Mouse (Mus musculus) MEL (cell line): ENCODE data around the gene Sorbs1. TPM values are rescaled to one million over a fixed set of nuclear protein-coding genes. Genes with fewer than 3 reads are reported as not detected.
A peak's percentile ranks its signal among the peaks of the same experiment; 100 is the strongest.

ENCODE experiments used
- DNase-seq: peaks from one replicate; pipeline ENCODE4 v3.0.0; 2011; ENCODE audit warnings: low read depth, low spot score
- H3K27ac ChIP-seq: 2 replicates; pipeline ENCODE4 v1.5.1; 2012; ENCODE audit warnings: low read depth, mild to moderate bottlenecking, control low read depth, low read length, moderate library complexity; ENCODE audit not compliant: control insufficient read depth
- H3K27me3 ChIP-seq, 2 experiments: fragments of 150-350 bp in 1 of 2; sonication (generic) in 1 of 2; 2 replicates each; pipeline ENCODE4 v1.6.1; 2012; ENCODE audit warnings: low read length in 2 of 2, mild to moderate bottlenecking in 2 of 2, improper control_type of control experiment in 1 of 2, moderate library complexity in 1 of 2; ENCODE audit not compliant: insufficient read depth in 2 of 2, control insufficient read depth in 1 of 2
- H3K36me3 ChIP-seq, 2 experiments: 2 replicates each; pipeline ENCODE4 v1.6.1; 2012 to 2014; ENCODE audit warnings: low read length in 2 of 2, improper control_type of control experiment in 1 of 2, inconsistent platforms in 1 of 2, mild to moderate bottlenecking in 1 of 2; ENCODE audit not compliant: insufficient read depth in 2 of 2, control insufficient read depth in 1 of 2
- H3K4me1 ChIP-seq, 2 experiments: fragments of 150-350 bp in 1 of 2; sonication (generic) in 1 of 2; 2 replicates each; pipeline ENCODE4 v1.6.1; 2012; ENCODE audit warnings: low read length in 2 of 2, improper control_type of control experiment in 1 of 2, mild to moderate bottlenecking in 1 of 2; ENCODE audit not compliant: insufficient read depth in 2 of 2, control insufficient read depth in 1 of 2
- H3K4me3 ChIP-seq, 2 experiments: fragments of 150-350 bp in 1 of 2; sonication (generic) in 1 of 2; 2 replicates each; pipeline ENCODE4 v1.5.1; 2012; ENCODE audit warnings: low read depth in 2 of 2, low read length in 2 of 2, mild to moderate bottlenecking in 2 of 2, moderate library complexity in 2 of 2, control low read depth in 1 of 2, improper control_type of control experiment in 1 of 2; ENCODE audit not compliant: control insufficient read depth in 1 of 2, insufficient read depth in 1 of 2
- H3K79me2 ChIP-seq: 2 replicates; pipeline ENCODE4 v1.6.1; 2012; ENCODE audit warnings: mild to moderate bottlenecking, low read length, moderate library complexity; ENCODE audit not compliant: control insufficient read depth, poor library complexity, insufficient read depth
- H3K9ac ChIP-seq: 2 replicates; pipeline ENCODE4 v1.6.1; 2012; ENCODE audit warnings: low read depth, mild to moderate bottlenecking, control low read depth, low read length, moderate library complexity; ENCODE audit not compliant: control insufficient read depth, poor library complexity, severe bottlenecking
- H3K9me3 ChIP-seq: fragments of 150-350 bp; sonication (generic); replicated peaks from 2 replicates; pipeline ENCODE4 v1.6.1; 2012; ENCODE audit warnings: mild to moderate bottlenecking, low read length, improper control_type of control experiment, moderate library complexity; ENCODE audit not compliant: insufficient read depth
- BHLHE40 ChIP-seq: IDR thresholded peaks from 2 replicates; pipeline ENCODE4 v1.6.1; 2012; ENCODE audit warnings: low read depth, mild to moderate bottlenecking, inconsistent platforms, low read length, improper control_type of control experiment, borderline replicate concordance
- CHD1 ChIP-seq: IDR thresholded peaks from 2 replicates; pipeline ENCODE4 v1.6.1; 2012; ENCODE audit warnings: low read depth, mild to moderate bottlenecking, inconsistent platforms, low read length, improper control_type of control experiment
- CHD2 ChIP-seq: IDR thresholded peaks from 2 replicates; pipeline ENCODE4 v1.6.1; 2011; ENCODE audit warnings: low read length, improper control_type of control experiment
- E2F4 ChIP-seq: IDR thresholded peaks from 2 replicates; pipeline ENCODE4 v1.6.1; 2011; ENCODE audit warnings: low read depth, low read length, improper control_type of control experiment, borderline replicate concordance
- ELF1 ChIP-seq: IDR thresholded peaks from 2 replicates; pipeline ENCODE4 v1.6.1; 2014; ENCODE audit warnings: low read depth, mild to moderate bottlenecking, inconsistent platforms, low read length, improper control_type of control experiment, moderate library complexity
- ETS1 ChIP-seq: IDR thresholded peaks from 2 replicates; pipeline ENCODE4 v1.6.1; 2012; ENCODE audit warnings: low read depth, mild to moderate bottlenecking, inconsistent platforms, low read length, improper control_type of control experiment, moderate library complexity
- JUND ChIP-seq: IDR thresholded peaks from 2 replicates; pipeline ENCODE4 v1.6.1; 2011; ENCODE audit warnings: low read depth, mild to moderate bottlenecking, improper control_type of control experiment, low read length
- KAT2A ChIP-seq: conservative IDR thresholded peaks from 2 replicates; pipeline ENCODE4 v1.6.1; 2012; ENCODE audit warnings: low read depth, low read length, improper control_type of control experiment, inconsistent platforms
- MAX ChIP-seq: IDR thresholded peaks from 2 replicates; pipeline ENCODE4 v1.6.1; 2011; ENCODE audit warnings: low read length, improper control_type of control experiment
- MEF2A ChIP-seq: IDR thresholded peaks from 2 replicates; pipeline ENCODE4 v1.6.1; 2014; ENCODE audit warnings: low read depth, mild to moderate bottlenecking, inconsistent platforms, low read length, improper control_type of control experiment; ENCODE audit not compliant: poor library complexity, insufficient replicate concordance, severe bottlenecking; ENCODE audit errors: extremely low read depth
- MYB ChIP-seq: IDR thresholded peaks from 2 replicates; pipeline ENCODE4 v1.6.1; 2011; ENCODE audit warnings: mild to moderate bottlenecking, low read depth, low read length, improper control_type of control experiment
- NELFE ChIP-seq: IDR thresholded peaks from 2 replicates; pipeline ENCODE4 v1.6.1; 2011; ENCODE audit warnings: low read depth, low read length, improper control_type of control experiment
- POLR2AphosphoS2 ChIP-seq: IDR thresholded peaks from 2 replicates; pipeline ENCODE4 v1.6.1; 2011; ENCODE audit warnings: low read length, improper control_type of control experiment
- POLR2AphosphoS5 ChIP-seq: IDR thresholded peaks from 2 replicates; pipeline ENCODE4 v1.6.1; 2012; ENCODE audit warnings: low read depth, borderline replicate concordance, mild to moderate bottlenecking, inconsistent platforms, low read length, moderate library complexity, mixed read lengths
- RAD21 ChIP-seq: IDR thresholded peaks from 2 replicates; pipeline ENCODE4 v1.6.1; 2011; ENCODE audit warnings: mild to moderate bottlenecking, low read depth, low read length, improper control_type of control experiment
- SMC3 ChIP-seq: IDR thresholded peaks from 2 replicates; pipeline ENCODE4 v1.6.1; 2011; ENCODE audit warnings: low read depth, low read length, improper control_type of control experiment
- TAL1 ChIP-seq: IDR thresholded peaks from 2 replicates; pipeline ENCODE4 v1.6.1; 2012; ENCODE audit warnings: mild to moderate bottlenecking, inconsistent platforms, low read length, moderate library complexity, mixed read lengths
- ZC3H11A ChIP-seq: IDR thresholded peaks from 2 replicates; pipeline ENCODE4 v1.6.1; 2012; ENCODE audit warnings: low read depth, mild to moderate bottlenecking, inconsistent platforms, low read length, improper control_type of control experiment
- ZKSCAN1 ChIP-seq: IDR thresholded peaks from 2 replicates; pipeline ENCODE4 v1.6.1; 2012; ENCODE audit warnings: low read depth, mild to moderate bottlenecking, inconsistent platforms, low read length, improper control_type of control experiment, moderate library complexity
- ZMIZ1 ChIP-seq: IDR thresholded peaks from 2 replicates; pipeline ENCODE4 v1.6.1; 2012; ENCODE audit warnings: low read depth, mild to moderate bottlenecking, inconsistent platforms, low read length, improper control_type of control experiment, moderate library complexity
- polyA plus RNA-seq, 2 experiments: library from polyadenylated mRNA; stranded (reverse) in 1 of 2; unstranded in 1 of 2; fragments of >175 nt in 1 of 2; fragments of >200 nt in 1 of 2; gene quantifications; 2 replicates each; pipeline versions ENCODE4 v1.2.1 to v1.2.4; 2012; ENCODE audit warnings: low replicate concordance in 2 of 2, low read depth in 1 of 2; ENCODE audit not compliant: insufficient read length in 2 of 2, insufficient read depth in 1 of 2, missing spikeins in 1 of 2
- total RNA-seq: library from RNA; depleted of rRNA; stranded (reverse); fragments of 300-350 nt; gene quantifications from 2 replicates; pipeline ENCODE4 v1.2.3, GENCODE M21; 2012

The Sorbs1 gene
- total and polyA plus RNA-seq, 3 experiments: 1.3 to 5.3 TPM; not detected in 1

DNA sequence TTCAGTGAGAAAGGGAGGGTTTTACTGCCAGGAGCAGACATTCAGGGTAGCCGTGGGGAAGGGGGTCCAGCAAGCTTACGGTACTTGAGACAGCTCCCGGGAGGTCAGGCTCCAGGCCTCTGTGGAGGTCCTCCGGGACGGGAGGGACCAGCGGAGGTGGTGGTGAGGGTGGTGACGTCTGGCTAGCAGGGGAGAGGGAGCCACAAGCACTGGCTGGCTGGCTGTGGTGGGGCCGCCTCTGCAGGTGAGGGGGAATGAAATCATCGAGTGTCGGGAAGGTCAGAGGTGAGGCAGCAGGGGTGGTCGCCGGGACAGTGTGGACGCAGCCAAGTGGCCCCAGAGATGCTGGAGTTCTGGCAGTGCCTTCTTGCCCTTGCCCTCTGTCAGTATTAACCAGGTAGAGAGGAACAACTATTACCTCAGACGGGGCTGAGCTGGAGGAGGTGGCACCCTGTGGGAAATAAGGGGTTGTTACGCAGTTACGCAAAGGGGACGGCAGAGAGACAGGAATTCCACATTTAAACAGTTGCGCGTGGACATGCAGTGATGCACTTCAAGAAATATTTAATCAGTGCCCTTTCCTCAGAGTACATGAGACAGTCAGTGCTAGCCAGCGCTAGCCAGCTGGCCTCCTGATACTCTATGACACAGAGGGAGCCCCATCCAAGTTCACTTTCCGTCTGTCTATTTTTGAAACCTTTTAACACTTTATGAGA, 136.9 kb downstream of the Sorbs1 start:
- no peaks in the 10 kb centered on the region for H3K36me3 ChIP-seq
- no peak overlapping the region for H3K9ac ChIP-seq
- H3K27me3 ChIP-seq: no peaks in the 10 kb centered on the region
- TF ChIP-seq POLR2AphosphoS5 (no peak), ELF1 (no peak), CHD1 (no peak), RAD21 (no peak), MEF2A (no peak), SMC3 (no peak), NELFE (no peak), ZC3H11A (no peak), POLR2AphosphoS2 (no peak), ETS1 (no peak), KAT2A (no peak), E2F4 (no peak), BHLHE40 (no peak), CHD2 (no peak), ZMIZ1 (no peak)
- TF ChIP-seq, all 39 proteins: peak for 0
- no peaks in the 10 kb centered on the region for H3K79me2 ChIP-seq
- H3K4me3 ChIP-seq: no peak overlapping the region
- no peaks in the 10 kb centered on the region for H3K9me3 ChIP-seq
- H3K27ac ChIP-seq: no peak overlapping the region
- H3K4me1 ChIP-seq: no peaks in the 10 kb centered on the region
- no peak for DNase-seq

DNA sequence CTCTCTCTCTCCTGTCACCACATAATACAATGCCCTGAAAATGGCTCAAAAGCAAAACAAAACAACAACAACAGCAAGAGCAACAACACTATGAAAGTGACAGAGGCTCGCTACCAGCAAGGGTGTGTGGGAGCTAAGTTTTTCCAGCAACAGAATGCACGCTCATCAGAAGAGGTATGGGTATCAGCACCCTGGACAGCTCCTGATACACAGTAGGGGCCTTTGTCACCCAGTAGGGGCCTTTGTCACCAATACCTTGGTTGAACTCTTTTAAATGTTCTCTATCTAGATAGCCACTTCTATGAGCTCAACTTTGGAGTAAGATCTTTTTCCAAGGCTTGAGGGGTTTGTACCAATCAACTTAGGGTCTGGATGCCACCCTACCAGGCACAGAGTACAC, 138.9 kb downstream of the Sorbs1 start:
- Histone ChIP-seq H3K27me3 (no peaks in the 10 kb centered on the region), H3K27ac (no peak overlapping the region), H3K4me3 (no peak overlapping the region), H3K9me3 (no peaks in the 10 kb centered on the region), H3K9ac (no peak overlapping the region), H3K36me3 (no peaks in the 10 kb centered on the region), H3K4me1 (no peaks in the 10 kb centered on the region), H3K79me2 (no peaks in the 10 kb centered on the region)
- TF ChIP-seq ZMIZ1 (no peak), MYB (no peak), TAL1 (no peak), ZKSCAN1 (peak; percentile 98), KAT2A (no peak), JUND (no peak), MAX (no peak)
- DNase-seq: peak; percentile 28
